Mouse (Mus musculus): Measurements from ENCODE around the gene Bach1. TPM values are rescaled to one million over a fixed set of nuclear protein-coding genes. Genes with fewer than 3 reads are reported as not detected.

Gene Bach1
- total and polyA plus RNA-seq, 2 experiments from 2014 or later = 13.1 to 34.2 TPM

DNA sequence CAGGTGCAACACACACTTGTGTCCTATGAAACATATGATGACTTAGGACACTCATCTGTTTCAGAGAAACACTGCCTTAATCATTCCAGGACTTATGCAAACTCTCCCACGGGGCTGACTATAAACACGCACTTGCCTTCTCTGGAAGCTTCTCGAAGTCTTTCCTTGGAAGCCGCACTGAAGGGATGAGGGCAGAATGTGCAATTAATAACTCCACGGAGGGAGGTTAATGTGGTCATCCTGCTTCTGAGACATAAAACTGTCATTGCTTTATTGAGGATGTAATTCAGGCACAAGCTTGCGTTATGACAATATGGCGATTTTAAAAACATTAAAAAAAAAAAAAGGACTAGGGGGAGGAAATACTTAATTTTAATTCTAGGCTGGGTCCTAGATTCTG, 82.9 kb downstream of the Bach1 start:
- Histone ChIP-seq H3K4me3 (ENCODE audit: low read length) (no peak overlapping the region), H3K4me2 (ENCODE audit: low read depth, low read length) (no peak overlapping the region), H3K9ac (replicated peaks; ENCODE audit: low read length) (no peak overlapping the region), H3K27ac (no peak overlapping the region), H3K4me1 (ENCODE audit: insufficient read depth, low read length) (no peaks in the 10 kb centered on the region), H3K36me3 (ENCODE audit: insufficient read depth, low read length) (no peaks in the 10 kb centered on the region), H3K9me3 (ENCODE audit: low read length) (no peaks in the 10 kb centered on the region), H3K27me3 (ENCODE audit: insufficient read depth, low read length) (no peaks in the 10 kb centered on the region)
- DNase-seq (ENCODE audit: low spot score) (no peak), ATAC-seq (no peak)
- TF ChIP-seq CTCF (IDR thresholded peaks at IDR 0.05; ENCODE audit: low read depth) = no peak
- 53% methylated on average over 7 of the region's 7 CpGs for WGBS

Other genes starting within 250 kb of the Bach1 start
- gene Usp16, start 244.2 kb upstream of the Bach1 start, total RNA-seq (2014; rRNA removed) = 15.6 and 32.2 TPM in 2 replicates
- gene Usp16, start 244.2 kb upstream of the Bach1 start, polyA plus RNA-seq (2015; fragmentation: Nextera tagmentation; extraction: Ambion mirVana) = 42.9 and 43.3 TPM in 2 replicates
- 91.4 and 136 TPM in 2 replicates for gene Cct8, start 203.1 kb upstream of the Bach1 start, total RNA-seq (2014; rRNA removed)
- 343 and 349 TPM in 2 replicates for gene Cct8, start 203.1 kb upstream of the Bach1 start, polyA plus RNA-seq (2015; fragmentation: Nextera tagmentation; extraction: Ambion mirVana)
- 0.26 TPM in 1 of 2 replicates, not detected in the other for gene Map3k7cl, start 145.6 kb upstream of the Bach1 start, total RNA-seq (2014; rRNA removed)
- 0.14 and 0.18 TPM in 2 replicates for gene Map3k7cl, start 145.6 kb upstream of the Bach1 start, polyA plus RNA-seq (2015; fragmentation: Nextera tagmentation; extraction: Ambion mirVana)

Data from hindbrain, postnatal 0 days (tissue).